Mouse (Mus musculus): Measurements from ENCODE around the gene Pgm2. TPM values are rescaled to one million over a fixed set of nuclear protein-coding genes. Genes with fewer than 3 reads are reported as not detected.
A peak's percentile ranks its signal among the peaks of the same experiment; 100 is the strongest.

The Pgm2 gene
- polyA plus RNA-seq, 1 experiment from 2014 or later: 25.4 TPM

- WGBS (ENCODE audit: insufficient replicate concordance): 63% methylated on average over 7 of the region's 7 CpGs
- H3K9ac ChIP-seq: no peak overlapping the region
- no peaks in the 10 kb centered on the region for H3K27me3 ChIP-seq
- no peaks in the 10 kb centered on the region for H3K4me1 ChIP-seq (replicated peaks)
- H3K9me3 ChIP-seq (replicated peaks): no peaks in the 10 kb centered on the region
- H3K27ac ChIP-seq: no peak overlapping the region
- no peak overlapping the region for H3K4me3 ChIP-seq (replicated peaks)
- H3K4me2 ChIP-seq: no peak overlapping the region
- H3K36me3 ChIP-seq: no peaks in the 10 kb centered on the region
- DNase-seq (no peak), ATAC-seq (ENCODE audit: low read depth) (no peak)
Measured at GRCm38 (mm10) chr5:64078740-64079461, 13.8 kb upstream of the Pgm2 start.

DNA sequence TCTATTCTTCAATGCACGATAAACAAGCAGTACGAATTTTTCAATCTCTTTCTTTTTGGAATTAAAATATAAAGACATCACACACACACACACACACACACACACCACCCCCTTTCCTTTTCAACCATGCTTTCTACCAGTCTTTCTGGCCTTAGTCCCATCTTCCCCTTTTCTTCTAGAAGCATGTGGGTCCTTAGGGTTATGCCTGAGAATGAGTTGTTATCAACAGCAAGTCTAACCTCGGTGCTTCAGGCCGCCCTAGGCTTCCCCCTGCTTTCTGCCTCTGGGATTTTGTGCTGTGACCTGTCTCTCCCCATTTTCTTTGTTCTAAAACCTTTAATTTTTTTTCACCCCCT, 13.3 kb upstream of the Pgm2 start:
- no peak overlapping the region for H3K9ac ChIP-seq
- H3K9me3 ChIP-seq (replicated peaks): no peaks in the 10 kb centered on the region
- no peak overlapping the region for H3K27ac ChIP-seq
- no peak for ATAC-seq (ENCODE audit: low read depth)
- no peak overlapping the region for H3K4me3 ChIP-seq (replicated peaks)
- 51% methylated on average over 4 of the region's 4 CpGs for WGBS (ENCODE audit: insufficient replicate concordance)
- no peaks in the 10 kb centered on the region for H3K36me3 ChIP-seq
- H3K4me1 ChIP-seq (replicated peaks): no peaks in the 10 kb centered on the region
- no peaks in the 10 kb centered on the region for H3K27me3 ChIP-seq
- H3K4me2 ChIP-seq: no peak overlapping the region
- no peak for DNase-seq

DNA sequence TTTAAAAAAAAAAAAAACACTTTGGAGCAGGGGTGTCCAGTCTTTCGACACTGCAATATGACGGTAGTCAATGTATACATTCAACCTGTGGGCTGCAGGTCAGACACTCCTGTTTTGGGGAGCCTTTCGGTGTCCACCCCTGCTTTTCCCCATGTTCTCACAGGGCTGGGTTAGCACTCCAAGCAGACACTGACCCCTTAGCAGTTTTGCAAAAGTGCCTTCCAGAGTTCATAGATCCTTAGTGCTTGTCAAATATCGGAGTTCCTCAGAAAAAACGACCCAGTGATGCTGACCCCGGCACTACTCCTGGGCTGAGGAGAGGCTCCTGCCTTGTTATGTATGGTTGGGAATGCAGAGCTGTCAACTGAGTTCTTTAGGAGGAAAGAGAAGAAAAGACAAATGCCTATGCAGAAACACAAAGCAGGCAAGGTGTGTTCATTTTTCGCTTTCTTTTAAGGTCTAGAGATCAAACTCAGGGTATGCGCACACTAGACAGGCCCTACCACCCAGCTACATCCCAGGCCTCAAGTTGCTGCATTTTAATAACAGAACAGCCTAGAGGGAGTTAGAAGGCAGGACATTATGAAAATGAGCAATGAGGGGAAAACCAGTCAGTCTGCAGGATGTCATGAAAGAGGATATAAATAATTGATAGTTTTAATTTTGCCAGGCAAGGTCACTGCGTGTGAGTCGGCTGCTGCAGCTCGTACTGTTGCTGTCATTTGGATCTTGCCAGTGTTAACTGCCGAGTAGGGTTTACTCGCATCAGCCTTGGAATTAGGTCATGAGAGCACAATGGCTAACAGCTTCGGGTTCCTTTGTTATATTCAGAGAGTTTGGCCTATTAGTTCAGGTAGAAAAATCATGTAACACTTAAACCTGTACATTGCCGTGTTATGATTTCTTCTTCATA, 9.0 kb upstream of the Pgm2 start:
- H3K27me3 ChIP-seq: no peaks in the 10 kb centered on the region
- 77% methylated on average over 15 of the region's 15 CpGs for WGBS (ENCODE audit: insufficient replicate concordance)
- DNase-seq: no peak
- no peaks in the 10 kb centered on the region for H3K4me1 ChIP-seq (replicated peaks)
- H3K9ac ChIP-seq: no peak overlapping the region
- no peak overlapping the region for H3K4me2 ChIP-seq
- H3K27ac ChIP-seq: no peak overlapping the region
- no peaks in the 10 kb centered on the region for H3K9me3 ChIP-seq (replicated peaks)
- H3K36me3 ChIP-seq: no peaks in the 10 kb centered on the region
- H3K4me3 ChIP-seq (replicated peaks): no peak overlapping the region
- ATAC-seq (ENCODE audit: low read depth): no peak

DNA sequence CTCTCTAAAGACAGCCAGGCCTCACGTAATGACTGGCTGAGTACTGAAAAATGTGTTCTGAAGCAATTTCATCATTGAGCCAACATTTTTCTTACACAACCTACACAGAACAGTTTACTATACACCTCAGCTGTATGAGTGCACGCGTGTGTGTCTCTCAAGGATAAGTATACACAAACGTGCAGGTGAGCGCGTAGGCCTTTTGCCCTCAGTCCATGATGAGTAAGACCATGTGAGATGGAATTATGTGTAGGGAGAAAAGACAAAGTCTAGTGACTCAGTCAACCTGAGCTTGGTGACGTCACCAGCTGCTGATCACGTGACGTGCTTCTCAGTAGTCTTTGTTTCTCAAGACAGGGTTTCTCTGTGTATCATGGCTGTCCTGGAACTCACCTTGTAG, 7.3 kb upstream of the Pgm2 start:
- 81% methylated on average over 9 of the region's 9 CpGs for WGBS (ENCODE audit: insufficient replicate concordance)
- DNase-seq: no peak
- Histone ChIP-seq H3K4me1 (replicated peaks) (no peaks in the 10 kb centered on the region), H3K36me3 (no peaks in the 10 kb centered on the region), H3K4me2 (no peak overlapping the region), H3K27me3 (no peaks in the 10 kb centered on the region), H3K27ac (no peak overlapping the region), H3K4me3 (replicated peaks) (no peak overlapping the region), H3K9ac (no peak overlapping the region), H3K9me3 (replicated peaks) (no peaks in the 10 kb centered on the region)
- ATAC-seq (ENCODE audit: low read depth): no peak

GRCm38 (mm10) chr5:64088740-64089139, 4.0 kb upstream of the Pgm2 start:
- no peak overlapping the region for H3K9ac ChIP-seq
- DNase-seq: no peak
- H3K27ac ChIP-seq: no peak overlapping the region
- H3K27me3 ChIP-seq: no peaks in the 10 kb centered on the region
- no peaks in the 10 kb centered on the region for H3K9me3 ChIP-seq (replicated peaks)
- H3K36me3 ChIP-seq: no peaks in the 10 kb centered on the region
- H3K4me3 ChIP-seq (replicated peaks): no peak overlapping the region
- peaks cover 9% of the 10 kb centered on the region for H3K4me1 ChIP-seq (replicated peaks)
- WGBS (ENCODE audit: insufficient replicate concordance): 75% methylated on average over 9 of the region's 9 CpGs
- no peak overlapping the region for H3K4me2 ChIP-seq
- no peak for ATAC-seq (ENCODE audit: low read depth)

DNA sequence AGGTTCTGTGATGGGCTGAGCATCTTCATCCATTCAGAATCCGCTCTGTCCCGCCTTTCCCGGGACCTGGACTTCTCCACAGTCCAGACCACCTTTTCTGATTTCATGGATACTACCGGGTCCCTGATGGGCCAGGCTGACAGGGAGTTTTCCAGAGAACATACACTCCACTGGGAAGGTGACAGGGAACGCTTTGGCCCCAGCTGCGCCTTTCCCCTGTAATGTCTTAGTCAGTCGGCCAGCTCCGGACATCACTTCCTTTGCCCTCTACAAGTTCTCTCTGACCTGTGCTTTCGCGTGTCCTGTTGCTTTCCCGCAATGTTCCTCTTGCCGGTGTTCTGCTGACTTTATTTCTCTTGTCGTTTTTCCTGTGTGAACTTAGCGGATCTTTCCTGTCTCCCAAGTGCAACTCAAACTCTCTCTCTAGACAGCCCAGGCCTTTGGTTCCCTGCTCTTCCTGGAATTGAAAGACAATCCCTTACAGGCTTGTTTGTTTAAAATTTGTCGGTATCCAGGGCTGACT, 660 bp downstream of the Pgm2 start:
- Histone ChIP-seq H3K4me1 (replicated peaks) (peaks cover 43% of the 10 kb centered on the region), H3K4me2 (peak overlapping the region; percentile 86), H3K4me3 (replicated peaks) (peak overlapping the region; percentile 76), H3K9me3 (replicated peaks) (no peaks in the 10 kb centered on the region), H3K27me3 (no peaks in the 10 kb centered on the region), H3K9ac (peak overlapping the region; percentile 84), H3K36me3 (peaks cover 14% of the 10 kb centered on the region), H3K27ac (peak overlapping the region; percentile 58)
- DNase-seq: peak; percentile 10
- 1% methylated on average over 15 of the region's 15 CpGs for WGBS (ENCODE audit: insufficient replicate concordance)
- no peak for ATAC-seq (ENCODE audit: low read depth)

DNA sequence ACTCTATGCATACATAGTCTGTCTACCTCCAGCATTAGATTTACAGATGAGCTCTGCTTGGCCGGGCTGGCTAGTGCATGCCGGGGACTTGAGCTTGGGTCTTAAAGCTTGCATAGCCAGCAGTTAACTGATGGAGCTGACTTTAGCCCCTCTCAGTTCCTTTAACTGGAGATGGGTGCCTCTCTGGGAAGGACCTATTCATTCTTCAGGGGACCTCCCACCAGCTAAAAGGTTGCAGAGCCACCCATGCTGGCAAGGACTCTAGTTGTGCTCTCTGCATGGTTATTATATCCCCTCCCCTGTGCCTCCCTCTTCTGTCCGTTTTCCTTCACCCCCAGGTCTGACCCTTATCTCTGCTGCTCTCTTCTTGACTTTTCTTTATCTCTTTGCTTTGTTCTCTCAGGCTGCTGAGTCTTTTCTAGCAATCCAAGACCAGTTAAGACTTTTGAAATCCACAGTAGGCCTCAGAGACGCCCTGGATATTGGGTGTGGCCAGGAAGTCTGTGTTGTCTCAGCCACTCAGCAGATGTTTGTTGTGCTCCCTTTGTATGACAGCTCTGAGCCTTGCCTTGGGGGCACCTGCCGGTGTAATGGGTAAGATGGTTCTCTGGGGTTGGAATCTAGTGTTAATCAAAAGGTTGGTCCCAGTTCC, 2.7 kb downstream of the Pgm2 start:
- Histone ChIP-seq H3K36me3 (peaks cover 18% of the 10 kb centered on the region), H3K27ac (peak overlapping the region; percentile 79), H3K4me3 (replicated peaks) (no peak overlapping the region), H3K9ac (0 out of 2 replicates have a peak overlapping the region, but pooled peaks have one; percentile 13), H3K9me3 (replicated peaks) (no peaks in the 10 kb centered on the region), H3K4me1 (replicated peaks) (peaks cover 43% of the 10 kb centered on the region), H3K27me3 (no peaks in the 10 kb centered on the region), H3K4me2 (peak overlapping the region; percentile 86)
- peak; percentile 56 for ATAC-seq (ENCODE audit: low read depth)
- 20% methylated on average over 5 of the region's 5 CpGs for WGBS (ENCODE audit: insufficient replicate concordance)
- DNase-seq: peak; percentile 28

DNA sequence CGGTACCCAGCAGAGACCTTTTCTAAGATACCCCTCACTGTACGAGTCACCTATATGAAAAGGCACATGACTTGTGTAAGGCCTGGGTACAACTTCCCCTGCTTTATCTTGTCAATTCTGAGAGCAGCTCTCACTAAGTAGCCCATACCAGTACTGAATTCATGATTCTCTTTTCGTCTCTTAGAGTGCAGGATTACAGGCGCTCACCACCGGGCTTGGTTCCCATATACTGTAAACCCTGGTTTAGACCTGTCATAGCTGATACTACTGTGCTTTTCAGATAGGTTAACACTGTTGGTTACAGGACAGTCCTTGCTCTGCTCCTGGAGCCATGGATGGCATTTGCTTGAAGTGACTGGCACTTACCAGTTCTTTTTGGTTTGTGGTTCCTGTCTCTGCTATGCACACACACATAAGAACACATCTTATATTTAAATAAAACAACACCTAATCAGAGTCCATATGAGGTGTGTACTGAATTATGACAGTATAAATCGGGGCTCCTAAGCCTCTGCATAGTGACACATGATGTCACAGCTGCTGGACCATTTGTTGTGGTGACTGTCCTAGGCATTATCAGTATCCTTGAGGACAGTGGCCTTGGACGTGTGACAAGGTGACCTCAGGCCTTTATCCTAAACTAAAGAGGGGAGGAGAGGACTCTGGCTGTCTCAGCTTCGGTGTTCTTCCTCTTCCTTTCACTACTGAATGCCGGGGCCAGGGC, 9.4 kb downstream of the Pgm2 start:
- no peak for DNase-seq
- Histone ChIP-seq H3K4me3 (replicated peaks) (no peak overlapping the region), H3K4me1 (replicated peaks) (peaks cover 16% of the 10 kb centered on the region), H3K27me3 (no peaks in the 10 kb centered on the region), H3K9ac (no peak overlapping the region), H3K27ac (peak overlapping the region; percentile 67), H3K4me2 (peak overlapping the region; percentile 23; the same call in 1 of the 2 replicates), H3K9me3 (replicated peaks) (no peaks in the 10 kb centered on the region), H3K36me3 (peaks cover 37% of the 10 kb centered on the region)
- 27% methylated on average over 9 of the region's 9 CpGs for WGBS (ENCODE audit: insufficient replicate concordance)
- ATAC-seq (ENCODE audit: low read depth): peak; percentile 45

GRCm38 (mm10) chr5:64102717-64103075, 9.9 kb downstream of the Pgm2 start:
- Histone ChIP-seq H3K4me1 (replicated peaks) (peaks cover 16% of the 10 kb centered on the region), H3K27ac (peak overlapping the region; percentile 67), H3K9ac (no peak overlapping the region), H3K4me3 (replicated peaks) (no peak overlapping the region), H3K27me3 (no peaks in the 10 kb centered on the region), H3K4me2 (peak overlapping the region; percentile 23; the same call in 1 of the 2 replicates), H3K36me3 (peaks cover 38% of the 10 kb centered on the region), H3K9me3 (replicated peaks) (no peaks in the 10 kb centered on the region)
- DNase-seq: peak; percentile 6
- 16% methylated on average over 7 of the region's 7 CpGs for WGBS (ENCODE audit: insufficient replicate concordance)
- peak; percentile 58 for ATAC-seq (ENCODE audit: low read depth)

- Histone ChIP-seq H3K4me1 (replicated peaks) (peaks cover 5% of the 10 kb centered on the region), H3K9ac (no peak overlapping the region), H3K4me3 (replicated peaks) (no peak overlapping the region), H3K4me2 (no peak overlapping the region), H3K9me3 (replicated peaks) (no peaks in the 10 kb centered on the region), H3K36me3 (peaks cover 64% of the 10 kb centered on the region), H3K27me3 (no peaks in the 10 kb centered on the region), H3K27ac (no peak overlapping the region)
- DNase-seq: no peak
- ATAC-seq (ENCODE audit: low read depth): no peak
- 81% methylated on average over 11 of the region's 11 CpGs for WGBS (ENCODE audit: insufficient replicate concordance)
Measured at GRCm38 (mm10) chr5:64107596-64108289, 15.0 kb downstream of the Pgm2 start.
